Mouse (Mus musculus) hindbrain, embryonic 10.5 days (tissue): ENCODE results near the gene Ccdc85b. TPM values are rescaled to one million over a fixed set of nuclear protein-coding genes. Genes with fewer than 3 reads are reported as not detected.
"Not testable (repeated sequence)": the region's sequence is repeated elsewhere in the genome, so short reads cannot be mapped to it uniquely, and the experiment has no call there.

Source experiments
- DNase-seq: peaks from one replicate; pipeline ENCODE4 v3.0.0-alpha.2; 2017; ENCODE audit warnings: low spot score
- H3K27ac ChIP-seq: fragments of 300-500 bp; sonication (generic); 2 replicates; pipeline ENCODE4 v1.5.1; 2016; ENCODE audit warnings: mild to moderate bottlenecking, moderate library complexity
- H3K27me3 ChIP-seq: fragments of 300-500 bp; sonication (generic); 2 replicates; pipeline ENCODE4 v1.6.1; 2016; ENCODE audit warnings: mild to moderate bottlenecking; ENCODE audit not compliant: poor library complexity, insufficient read depth, severe bottlenecking
- H3K36me3 ChIP-seq: fragments of 300-500 bp; sonication (generic); 2 replicates; pipeline ENCODE4 v1.6.1; 2016; ENCODE audit warnings: mild to moderate bottlenecking, moderate library complexity
- H3K4me1 ChIP-seq: fragments of 300-500 bp; sonication (generic); replicated peaks from 2 replicates; pipeline ENCODE4 v1.6.1; 2016; ENCODE audit warnings: mild to moderate bottlenecking
- H3K4me3 ChIP-seq: fragments of 300-500 bp; sonication (generic); 2 replicates; pipeline ENCODE4 v1.5.1; 2016; ENCODE audit warnings: mild to moderate bottlenecking, moderate library complexity
- H3K9me3 ChIP-seq: fragments of 300-500 bp; sonication (generic); 2 replicates; pipeline ENCODE4 v1.6.1; 2016; ENCODE audit warnings: mild to moderate bottlenecking, moderate library complexity
- WGBS: fragments of 180-500 bp; shearing (Covaris S2); methylation state at CpG from one replicate; pipeline ENCODE4 v1.1.7; 2016; 5-methylcytosine and 5-hydroxymethylcytosine counted together
- polyA plus RNA-seq: library from polyadenylated mRNA; unstranded; fragments of >200 nt; fragmentation: Nextera tagmentation; extraction: Ambion mirVana; gene quantifications from 2 replicates; pipeline ENCODE4 v1.2.1, GENCODE M21; 2016

Ccdc85b gene
- polyA plus RNA-seq, 1 experiment from 2014 or later = 8.6 TPM

DNA sequence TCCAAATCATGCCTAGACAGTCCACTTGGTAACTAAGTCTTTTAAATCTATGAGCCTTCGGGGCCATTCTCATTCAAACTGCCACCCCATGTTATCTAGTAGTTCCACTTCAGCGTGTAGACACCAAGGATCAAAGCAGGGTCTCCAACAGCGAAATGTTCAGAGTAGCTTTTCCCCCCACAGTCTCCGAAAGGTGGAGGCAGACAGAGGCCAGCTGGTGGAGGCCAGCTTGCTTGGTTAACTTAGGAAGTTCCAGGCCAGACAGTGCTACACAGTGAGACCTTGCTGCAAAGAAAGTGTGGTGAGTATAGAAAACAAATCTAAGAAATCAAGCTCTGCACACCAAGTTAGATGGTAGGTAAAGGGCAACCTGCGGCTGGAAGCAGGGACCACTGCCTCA is 47.1 kb downstream of the Ccdc85b start:
- peaks cover 4% of the 10 kb centered on the region; the same call in 1 of the 2 replicates for H3K36me3 ChIP-seq

GRCm38 (mm10) chr19:5409068-5409467 is 48.6 kb downstream of the Ccdc85b start:
- Histone ChIP-seq H3K4me3 (no peak overlapping the region), H3K9me3 (no peaks in the 10 kb centered on the region)
- DNase-seq = no peak

More for the DNA sequence above, 47.1 kb downstream of the Ccdc85b start:
- 90% methylated on average over 5 of the region's 5 CpGs for whole genome bisulfite sequencing
- H3K27ac ChIP-seq = no peak overlapping the region
- H3K9me3 ChIP-seq = no peaks in the 10 kb centered on the region
- DNase-seq = no peak
- no peak overlapping the region for H3K4me3 ChIP-seq
- no peaks in the 10 kb centered on the region for H3K27me3 ChIP-seq
- peaks cover 21% of the 10 kb centered on the region for H3K4me1 ChIP-seq

DNA sequence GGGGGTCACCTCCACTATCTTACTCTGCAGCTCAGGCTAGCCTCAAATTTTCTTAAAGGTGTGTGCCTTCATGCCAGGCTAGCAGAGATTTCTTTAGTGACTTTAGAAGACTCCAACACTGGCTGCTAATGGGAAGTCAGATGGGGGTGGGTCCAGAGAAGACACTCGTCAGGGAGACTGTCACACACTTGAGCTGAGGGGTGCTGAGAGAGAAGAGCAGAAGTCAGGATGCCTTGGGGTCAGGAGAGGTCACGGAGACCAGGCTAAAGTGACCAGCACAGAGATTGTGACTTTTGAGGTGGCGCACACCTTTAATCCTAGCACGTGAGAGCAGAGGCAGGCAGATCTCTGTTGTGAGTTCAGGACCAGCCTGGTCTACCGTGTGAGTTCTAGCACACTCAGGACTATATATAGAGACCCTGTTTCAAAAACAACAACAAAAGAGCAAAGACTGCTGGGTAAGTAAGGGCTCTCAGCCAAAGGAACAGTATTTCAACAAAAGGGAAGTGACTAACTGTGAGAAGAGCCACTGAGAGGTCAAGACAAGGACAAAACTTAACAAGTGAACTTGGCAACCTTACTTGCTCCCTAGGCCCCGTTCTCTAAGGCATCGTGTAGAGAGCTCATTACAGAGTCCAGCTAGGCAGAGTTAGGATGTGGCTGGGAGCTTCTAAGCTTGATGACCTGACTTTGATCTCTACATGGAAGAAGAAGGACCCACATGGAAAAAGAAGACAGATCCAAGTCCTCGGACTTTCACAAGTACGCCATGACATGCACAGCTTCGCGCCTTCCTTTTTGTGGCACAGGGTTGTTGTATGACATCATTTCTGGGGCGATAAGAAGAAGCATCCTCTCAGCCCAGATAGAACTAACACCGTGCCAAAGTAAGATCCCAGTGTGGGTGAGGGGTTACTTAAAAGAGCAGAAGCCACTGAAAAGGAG is 49.4 kb downstream of the Ccdc85b start:
- no peak for DNase-seq
- Histone ChIP-seq H3K36me3 (peaks cover 4% of the 10 kb centered on the region; the same call in 1 of the 2 replicates), H3K27me3 (no peaks in the 10 kb centered on the region), H3K4me1 (peaks cover 22% of the 10 kb centered on the region), H3K9me3 (no peaks in the 10 kb centered on the region), H3K27ac (0 out of 2 replicates have a peak overlapping the region, but pooled peaks have one; percentile 91), H3K4me3 (peak overlapping the region; percentile 65; the same call in 1 of the 2 replicates)
- WGBS = 93% methylated on average over 13 of the region's 13 CpGs

More at GRCm38 (mm10) chr19:5409068-5409467, 48.6 kb downstream of the Ccdc85b start:
- H3K4me1 ChIP-seq = peaks cover 22% of the 10 kb centered on the region
- H3K36me3 ChIP-seq = peaks cover 4% of the 10 kb centered on the region; the same call in 1 of the 2 replicates
- 78% methylated on average over 5 of the region's 5 CpGs for WGBS
- no peak overlapping the region for H3K27ac ChIP-seq
- H3K27me3 ChIP-seq = no peaks in the 10 kb centered on the region

DNA sequence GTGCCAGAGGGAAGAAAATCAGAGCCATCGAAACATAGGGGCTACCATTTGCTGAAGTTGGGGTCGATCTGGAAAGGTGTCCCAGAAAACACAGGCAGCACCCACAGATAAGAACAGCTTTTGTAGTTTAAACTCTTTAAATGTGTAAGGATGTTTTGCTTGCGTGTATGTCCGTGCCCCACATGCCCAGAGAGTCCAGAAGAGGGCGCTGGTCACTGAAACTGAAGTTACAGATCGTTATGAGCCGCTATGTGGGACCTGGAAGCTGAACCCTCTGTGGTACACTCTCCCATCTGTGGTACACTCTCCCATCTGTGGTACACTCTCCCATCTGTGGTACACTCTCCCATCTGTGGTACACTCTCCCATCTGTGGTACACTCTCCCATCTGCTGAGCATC is 50.6 kb downstream of the Ccdc85b start:
- DNase-seq = peak; percentile 63
- Histone ChIP-seq H3K27me3 (no peaks in the 10 kb centered on the region), H3K4me3 (peak overlapping the region; percentile 65), H3K27ac (peak overlapping the region; percentile 91), H3K4me1 (peaks cover 22% of the 10 kb centered on the region), H3K9me3 (no peaks in the 10 kb centered on the region), H3K36me3 (peaks cover 4% of the 10 kb centered on the region; the same call in 1 of the 2 replicates)
- WGBS = 20% methylated on average over 7 of the region's 7 CpGs

DNA sequence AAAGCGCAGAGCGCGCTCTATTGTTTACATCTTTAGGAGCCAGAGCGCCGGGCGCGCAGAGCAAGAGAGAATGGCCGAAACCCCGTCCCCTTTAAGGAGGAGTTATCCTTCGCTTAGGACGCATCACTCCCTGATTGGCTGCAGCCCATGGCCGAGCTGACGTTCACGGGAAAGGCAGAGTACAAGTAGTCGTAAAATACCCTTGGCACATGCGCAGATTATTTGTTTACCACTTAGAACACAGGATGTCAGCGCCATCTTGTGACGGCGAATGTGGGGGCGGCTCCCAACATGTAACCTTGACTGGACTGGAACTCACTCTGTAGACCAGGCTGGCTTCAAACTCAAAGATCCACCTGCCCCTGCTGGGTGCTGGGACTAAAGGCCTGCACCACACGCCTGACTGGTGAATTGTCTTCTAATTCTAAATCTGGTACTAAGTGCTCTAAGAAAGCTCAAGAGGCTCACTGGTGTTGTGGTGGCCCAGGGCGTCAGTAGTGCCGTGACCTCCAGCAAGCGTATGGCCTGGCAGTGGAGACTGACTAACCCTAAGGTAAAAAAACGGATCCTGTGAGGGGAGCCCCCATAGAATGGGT is 51.1 kb downstream of the Ccdc85b start:
- Histone ChIP-seq H3K4me1 (peaks cover 19% of the 10 kb centered on the region), H3K27ac (peak overlapping the region; percentile 91), H3K4me3 (peak overlapping the region; percentile 65)
- H3K27me3 ChIP-seq, H3K9me3 ChIP-seq, H3K36me3 ChIP-seq: not testable (repeated sequence)
- DNase-seq = peak; percentile 61
- WGBS = 13% methylated on average over 25 of the region's 25 CpGs

GRCm38 (mm10) chr19:5405924-5406323 is 51.8 kb downstream of the Ccdc85b start:
- Histone ChIP-seq H3K4me3 (peak overlapping the region; percentile 48), H3K36me3 (peaks cover 4% of the 10 kb centered on the region; the same call in 1 of the 2 replicates), H3K27ac (peak overlapping the region; percentile 83), H3K27me3 (no peaks in the 10 kb centered on the region), H3K4me1 (peaks cover 20% of the 10 kb centered on the region), H3K9me3 (no peaks in the 10 kb centered on the region)
- 35% methylated on average over 7 of the region's 7 CpGs for WGBS
- DNase-seq = no peak

Other genes starting within 250 kb of the Ccdc85b start
- 23.7 and 26.1 TPM in 2 replicates for gene Pacs1, start 184.8 kb downstream of the Ccdc85b start, polyA plus RNA-seq
- 438 and 456 TPM in 2 replicates for gene Sf3b2, start 162.4 kb downstream of the Ccdc85b start, polyA plus RNA-seq
- 11.7 and 19.1 TPM in 2 replicates for gene Gal3st3, start 159.6 kb downstream of the Ccdc85b start, polyA plus RNA-seq
- not detected in 2 replicates for gene Catsper1, start 122.2 kb downstream of the Ccdc85b start, polyA plus RNA-seq
- 0.65 and 1.6 TPM in 2 replicates for gene Cst6, start 108.3 kb downstream of the Ccdc85b start, polyA plus RNA-seq
- 84.2 and 90.5 TPM in 2 replicates for gene Eif1ad, start 91.2 kb downstream of the Ccdc85b start, polyA plus RNA-seq
- 539 and 565 TPM in 2 replicates for gene Banf1, start 90.7 kb downstream of the Ccdc85b start, polyA plus RNA-seq
- 82.7 and 93.2 TPM in 2 replicates for gene Sart1, start 69.2 kb downstream of the Ccdc85b start, polyA plus RNA-seq
- 0.44 and 0.58 TPM in 2 replicates for gene Tsga10ip, start 55.4 kb downstream of the Ccdc85b start, polyA plus RNA-seq
- gene Drap1, start 32.9 kb downstream of the Ccdc85b start, polyA plus RNA-seq = 223 and 271 TPM in 2 replicates
- 53.8 and 63.9 TPM in 2 replicates for gene AI837181, start 32.8 kb downstream of the Ccdc85b start, polyA plus RNA-seq
- gene Fosl1, start 10.3 kb downstream of the Ccdc85b start, polyA plus RNA-seq = not detected in 2 replicates
- gene Fibp, start 2.7 kb upstream of the Ccdc85b start, polyA plus RNA-seq = 99.5 and 122 TPM in 2 replicates
- gene Ctsw, start 10.6 kb upstream of the Ccdc85b start, polyA plus RNA-seq = 2.0 and 3.0 TPM in 2 replicates
- gene Efemp2, start 16.1 kb upstream of the Ccdc85b start, polyA plus RNA-seq = 62.7 and 71.3 TPM in 2 replicates
- gene Mus81, start 30.5 kb upstream of the Ccdc85b start, polyA plus RNA-seq = 43.7 and 51.4 TPM in 2 replicates
- 3,259 and 3,562 TPM in 2 replicates for gene Cfl1, start 32.6 kb upstream of the Ccdc85b start, polyA plus RNA-seq
- not detected in 2 replicates for gene 1700020D05Rik, start 45.9 kb upstream of the Ccdc85b start, polyA plus RNA-seq
- 8.9 and 18.7 TPM in 2 replicates for gene Snx32, start 52.6 kb upstream of the Ccdc85b start, polyA plus RNA-seq
- gene Ovol1, start 102.8 kb upstream of the Ccdc85b start, polyA plus RNA-seq = 0.39 and 0.77 TPM in 2 replicates
- 1.6 and 2.6 TPM in 2 replicates for gene Ap5b1, start 110.1 kb upstream of the Ccdc85b start, polyA plus RNA-seq
- gene Rnaseh2c, start 144.0 kb upstream of the Ccdc85b start, polyA plus RNA-seq = 177 and 187 TPM in 2 replicates
- gene Kat5, start 152.3 kb upstream of the Ccdc85b start, polyA plus RNA-seq = 58.9 and 69.2 TPM in 2 replicates
- 27.8 and 36.0 TPM in 2 replicates for gene Rela, start 179.6 kb upstream of the Ccdc85b start, polyA plus RNA-seq
- 27.5 and 27.6 TPM in 2 replicates for gene Sipa1, start 205.8 kb upstream of the Ccdc85b start, polyA plus RNA-seq
- 34.1 and 35.1 TPM in 2 replicates for gene Map3k11, start 230.8 kb upstream of the Ccdc85b start, polyA plus RNA-seq
- gene Pcnx3, start 231.0 kb upstream of the Ccdc85b start, polyA plus RNA-seq = 27.3 and 30.8 TPM in 2 replicates
- gene Kcnk7, start 246.5 kb upstream of the Ccdc85b start, polyA plus RNA-seq = 0.16 and 0.21 TPM in 2 replicates